Mouse (Mus musculus): ENCODE data around the gene Bcam. TPM values are rescaled to one million over a fixed set of nuclear protein-coding genes. Genes with fewer than 3 reads are reported as not detected.

Bcam gene
- polyA plus RNA-seq (2012; rRNA removed) = 18.6 and 20.3 TPM in 2 replicates

- Histone ChIP-seq H3K36me3 (ENCODE audit: control insufficient read depth, insufficient read depth, low read length) (no peaks in the 10 kb centered on the region), H3K4me1 (ENCODE audit: control insufficient read depth, insufficient read depth, insufficient read length, low read length) (peaks cover 6% of the 10 kb centered on the region), H3K27ac (ENCODE audit: insufficient read depth, low read depth, low read length) (no peak within 1 kb of the TSS), H3K4me3 (ENCODE audit: low read depth, low read length) (peak within 1 kb of the TSS; percentile 59), H3K27me3 (ENCODE audit: control insufficient read depth, insufficient read depth, low read length) (no peaks in the 10 kb centered on the region; the same call in 1 of the 2 replicates)
- WGBS = 24% methylated on average over 9 of the region's 9 CpGs
- TF ChIP-seq POLR2A (IDR thresholded peaks at IDR 0.05; ENCODE audit: low read depth, low read length) (no peak), CTCF (IDR thresholded peaks at IDR 0.05; ENCODE audit: extremely low read depth, insufficient read length, insufficient replicate concordance, low read depth, low read length) (no peak)
These were observed at the start of gene Bcam for GRCm38 (mm10) chr7:19770984-19771391. Gene Bcam, minus strand, starts transcription at chr7:19771016.

GRCm38 (mm10) chr7:19818875-19819274 lies 48.1 kb upstream of the Bcam start:
- peaks cover 26% of the 10 kb centered on the region for H3K36me3 ChIP-seq (ENCODE audit: control insufficient read depth, insufficient read depth, low read length)
- peaks cover 38% of the 10 kb centered on the region for H3K4me1 ChIP-seq (ENCODE audit: control insufficient read depth, insufficient read depth, insufficient read length, low read length)
- no peaks in the 10 kb centered on the region for H3K27me3 ChIP-seq (ENCODE audit: control insufficient read depth, insufficient read depth, low read length)
- no peak for TF ChIP-seq CTCF (IDR thresholded peaks at IDR 0.05; ENCODE audit: extremely low read depth, insufficient read length, insufficient replicate concordance, low read depth, low read length)
- TF ChIP-seq POLR2A (IDR thresholded peaks at IDR 0.05; ENCODE audit: low read depth, low read length) = no peak
- 44% methylated on average over 7 of the region's 7 CpGs for WGBS
- peak overlapping the region; percentile 90 for H3K27ac ChIP-seq (ENCODE audit: insufficient read depth, low read depth, low read length)
- no peak overlapping the region; the same call in 1 of the 2 replicates for H3K4me3 ChIP-seq (ENCODE audit: low read depth, low read length)

DNA sequence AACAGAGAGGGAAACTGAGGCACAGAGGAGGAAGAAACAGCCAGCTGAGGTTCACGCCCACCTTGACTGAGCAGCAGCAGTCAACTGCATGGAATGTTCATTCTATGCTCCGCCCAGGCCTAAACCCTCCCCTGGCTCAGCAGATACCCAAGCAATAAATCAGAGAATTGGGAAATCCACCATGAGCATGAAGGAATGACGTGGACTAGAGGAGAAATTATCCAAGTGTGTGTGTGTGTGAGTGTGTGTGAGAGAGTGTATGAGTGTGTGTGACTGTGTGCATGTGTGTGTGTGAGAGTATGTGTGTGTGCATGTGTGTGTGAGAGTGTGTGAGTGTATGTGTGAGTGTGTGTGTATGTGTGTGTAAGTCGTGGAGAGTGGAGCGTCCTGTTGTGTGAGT lies 47.6 kb upstream of the Bcam start:
- 46% methylated on average over 5 of the region's 5 CpGs for WGBS
- H3K27ac ChIP-seq (ENCODE audit: insufficient read depth, low read depth, low read length) = peak overlapping the region; percentile 90
- H3K27me3 ChIP-seq (ENCODE audit: control insufficient read depth, insufficient read depth, low read length) = no peaks in the 10 kb centered on the region
- peaks cover 33% of the 10 kb centered on the region for H3K4me1 ChIP-seq (ENCODE audit: control insufficient read depth, insufficient read depth, insufficient read length, low read length)
- no peak for TF ChIP-seq CTCF (IDR thresholded peaks at IDR 0.05; ENCODE audit: extremely low read depth, insufficient read length, insufficient replicate concordance, low read depth, low read length)
- TF ChIP-seq POLR2A (IDR thresholded peaks at IDR 0.05; ENCODE audit: low read depth, low read length) = no peak
- no peak overlapping the region; the same call in 1 of the 2 replicates for H3K4me3 ChIP-seq (ENCODE audit: low read depth, low read length)
- peaks cover 29% of the 10 kb centered on the region for H3K36me3 ChIP-seq (ENCODE audit: control insufficient read depth, insufficient read depth, low read length)

GRCm38 (mm10) chr7:19817382-19818105 lies 46.7 kb upstream of the Bcam start:
- Histone ChIP-seq H3K27ac (ENCODE audit: insufficient read depth, low read depth, low read length) (peak overlapping the region; percentile 90), H3K4me3 (ENCODE audit: low read depth, low read length) (peak overlapping the region; percentile 65), H3K4me1 (ENCODE audit: control insufficient read depth, insufficient read depth, insufficient read length, low read length) (peaks cover 29% of the 10 kb centered on the region), H3K36me3 (ENCODE audit: control insufficient read depth, insufficient read depth, low read length) (peaks cover 32% of the 10 kb centered on the region), H3K27me3 (ENCODE audit: control insufficient read depth, insufficient read depth, low read length) (no peaks in the 10 kb centered on the region)
- 17% methylated on average over 15 of the region's 15 CpGs for WGBS
- TF ChIP-seq POLR2A (IDR thresholded peaks at IDR 0.05; ENCODE audit: low read depth, low read length) (peak; percentile 33; the same call in 1 of the 2 replicates), CTCF (IDR thresholded peaks at IDR 0.05; ENCODE audit: extremely low read depth, insufficient read length, insufficient replicate concordance, low read depth, low read length) (no peak)

DNA sequence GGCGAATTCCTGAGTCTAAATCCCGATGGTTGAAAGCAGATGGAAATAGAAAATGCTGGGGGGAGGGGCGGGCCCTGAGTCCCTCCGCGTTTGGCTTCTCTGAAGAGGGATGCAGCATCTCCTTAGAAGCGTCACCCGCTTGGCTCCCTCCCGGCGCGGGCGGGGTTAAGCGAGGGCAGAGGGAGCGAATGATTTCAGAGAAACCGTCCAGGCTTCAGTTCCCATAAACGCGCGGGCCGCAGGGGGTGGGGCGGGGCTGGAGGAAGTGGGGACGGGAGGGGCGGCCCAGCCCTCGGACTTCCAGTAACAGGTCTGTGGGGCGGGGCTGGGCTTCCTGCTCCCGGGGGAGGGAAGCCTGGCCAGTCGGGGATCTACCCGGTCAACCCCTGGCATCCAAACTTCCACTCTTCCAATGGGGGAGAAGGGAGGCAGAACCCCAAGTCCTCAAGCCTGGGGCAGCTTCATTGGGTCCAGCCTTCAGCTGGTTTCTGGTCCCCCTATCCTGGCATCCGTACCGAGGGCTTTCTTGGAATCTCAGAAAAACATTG lies 45.5 kb upstream of the Bcam start:
- H3K27me3 ChIP-seq (ENCODE audit: control insufficient read depth, insufficient read depth, low read length) = no peaks in the 10 kb centered on the region
- peak overlapping the region; percentile 65 for H3K4me3 ChIP-seq (ENCODE audit: low read depth, low read length)
- peaks cover 29% of the 10 kb centered on the region for H3K4me1 ChIP-seq (ENCODE audit: control insufficient read depth, insufficient read depth, insufficient read length, low read length)
- 2% methylated on average over 28 of the region's 28 CpGs for WGBS
- H3K27ac ChIP-seq (ENCODE audit: insufficient read depth, low read depth, low read length) = peak overlapping the region; percentile 90
- TF ChIP-seq POLR2A (IDR thresholded peaks at IDR 0.05; ENCODE audit: low read depth, low read length) (peak; percentile 25; the same call in 1 of the 2 replicates), CTCF (IDR thresholded peaks at IDR 0.05; ENCODE audit: extremely low read depth, insufficient read length, insufficient replicate concordance, low read depth, low read length) (no peak)
- H3K36me3 ChIP-seq (ENCODE audit: control insufficient read depth, insufficient read depth, low read length) = peaks cover 43% of the 10 kb centered on the region

GRCm38 (mm10) chr7:19815296-19816223 lies 44.7 kb upstream of the Bcam start:
- H3K4me1 ChIP-seq (ENCODE audit: control insufficient read depth, insufficient read depth, insufficient read length, low read length) = peaks cover 29% of the 10 kb centered on the region
- peaks cover 50% of the 10 kb centered on the region for H3K36me3 ChIP-seq (ENCODE audit: control insufficient read depth, insufficient read depth, low read length)
- no peaks in the 10 kb centered on the region for H3K27me3 ChIP-seq (ENCODE audit: control insufficient read depth, insufficient read depth, low read length)
- no peak for TF ChIP-seq CTCF (IDR thresholded peaks at IDR 0.05; ENCODE audit: extremely low read depth, insufficient read length, insufficient replicate concordance, low read depth, low read length)
- TF ChIP-seq POLR2A (IDR thresholded peaks at IDR 0.05; ENCODE audit: low read depth, low read length) = no peak
- peak overlapping the region; percentile 65 for H3K4me3 ChIP-seq (ENCODE audit: low read depth, low read length)
- peak overlapping the region; percentile 75 for H3K27ac ChIP-seq (ENCODE audit: insufficient read depth, low read depth, low read length)
- 40% methylated on average over 17 of the region's 17 CpGs for WGBS

All from small intestine, adult 2 months (tissue).